Mouse (Mus musculus): ENCODE measurements around the gene Kmt5b. TPM values are rescaled to one million over a fixed set of nuclear protein-coding genes. Genes with fewer than 3 reads are reported as not detected.

Gene Kmt5b
- polyA plus RNA-seq (2015; fragmentation: Nextera tagmentation; extraction: Ambion mirVana), result 52.3 and 62.9 TPM in 2 replicates

DNA sequence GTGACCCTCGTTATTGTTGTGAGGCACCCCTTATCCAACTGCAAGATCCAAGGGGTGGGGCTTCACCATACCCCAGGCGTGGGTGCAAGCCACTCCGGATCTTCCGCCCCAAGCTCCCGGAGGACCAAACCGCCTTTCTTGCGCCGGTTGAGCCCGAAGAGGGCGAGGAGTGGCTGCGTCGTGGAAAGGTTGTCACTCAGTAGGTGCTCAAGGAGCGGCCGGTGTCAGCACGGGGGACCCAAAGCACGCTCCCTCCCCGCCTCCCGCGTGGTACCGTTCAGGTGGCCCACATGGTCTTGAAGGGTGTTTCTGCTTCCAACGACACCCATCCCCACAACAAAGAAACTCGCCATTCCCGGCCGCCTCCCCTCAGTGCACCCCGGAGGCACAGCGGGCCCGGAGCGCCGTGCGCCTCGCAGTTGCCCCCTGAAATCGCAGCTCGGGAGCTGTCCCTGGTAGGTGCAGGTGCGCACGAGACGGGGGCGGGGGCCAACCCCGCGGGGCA lies at the start of gene Kmt5b:
Gene Kmt5b, plus strand, starts transcription at position 146 of the 505 bp plus-strand sequence.
- H3K9me3 ChIP-seq, result no peaks in the 10 kb centered on the region

DNA sequence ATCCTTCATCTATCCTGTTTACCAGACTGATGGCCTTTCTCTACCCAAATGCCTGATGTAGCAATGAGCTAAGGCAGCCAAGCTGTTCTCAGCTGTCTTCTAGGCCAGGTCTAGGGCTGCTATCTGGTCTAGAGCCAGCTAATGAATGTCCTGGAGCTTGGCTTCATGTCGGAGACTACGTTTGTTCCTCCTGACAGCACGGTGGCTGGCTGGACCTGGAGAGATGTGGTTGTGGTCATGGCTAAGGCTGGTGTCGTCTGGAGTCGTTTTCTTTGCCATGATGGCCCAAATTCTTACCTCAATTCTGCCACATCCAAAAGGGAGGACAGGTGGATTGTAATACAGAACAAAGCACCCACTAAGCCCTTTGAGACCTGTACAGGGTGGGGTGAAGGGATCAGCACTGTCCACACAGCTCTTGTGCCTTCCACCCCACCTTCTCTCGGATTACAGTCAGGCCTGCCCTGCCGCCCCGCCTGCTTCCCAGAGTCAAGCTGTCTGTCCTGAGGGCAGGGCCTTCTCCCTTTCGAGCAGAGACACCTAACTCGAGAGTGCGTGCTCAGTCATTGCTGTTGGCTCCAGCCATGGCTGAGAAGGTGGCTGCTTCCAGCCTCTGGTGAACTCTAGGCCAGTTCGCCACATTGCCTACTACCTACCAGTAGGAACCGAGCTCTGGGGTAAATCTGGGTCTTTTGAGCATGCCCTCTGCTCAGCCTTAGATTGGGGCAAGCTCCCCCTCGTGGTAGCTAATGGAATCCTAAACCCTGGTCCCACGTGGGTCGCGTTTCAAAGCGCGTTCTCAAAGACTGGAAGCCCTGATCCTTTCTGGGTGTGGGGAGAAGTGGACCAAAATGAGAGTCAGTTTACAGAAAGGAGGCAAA lies 48.5 kb upstream of the Kmt5b start:
- peak overlapping the region; percentile 41 for H3K4me3 ChIP-seq
- H3K36me3 ChIP-seq, result peaks cover 31% of the 10 kb centered on the region
- WGBS, result 43% methylated on average over 19 of the region's 19 CpGs
- no peaks in the 10 kb centered on the region for H3K9me3 ChIP-seq
- no peak overlapping the region for H3K27ac ChIP-seq (replicated peaks)
- H3K4me1 ChIP-seq, result peaks cover 7% of the 10 kb centered on the region
- peak overlapping the region; percentile 31 for H3K9ac ChIP-seq (replicated peaks)
- peak overlapping the region; percentile 77 for H3K4me2 ChIP-seq (replicated peaks)
- ATAC-seq (replicated peaks), result peak; percentile 81
- H3K27me3 ChIP-seq, result no peaks in the 10 kb centered on the region

More for the DNA sequence above, at the start of gene Kmt5b:
- H3K27ac ChIP-seq (replicated peaks), result peak within 1 kb of the TSS; percentile 100
- H3K4me1 ChIP-seq, result peaks cover 27% of the 10 kb centered on the region
- no peaks in the 10 kb centered on the region for H3K36me3 ChIP-seq
- H3K9ac ChIP-seq (replicated peaks), result peak within 1 kb of the TSS; percentile 100
- H3K4me3 ChIP-seq, result peak within 1 kb of the TSS; percentile 97
- under 1% methylated on average over 39 of the region's 39 CpGs for WGBS
- H3K4me2 ChIP-seq (replicated peaks), result peak within 1 kb of the TSS; percentile 55
- ATAC-seq (replicated peaks), result peak; percentile 49
- H3K27me3 ChIP-seq, result no peaks in the 10 kb centered on the region

DNA sequence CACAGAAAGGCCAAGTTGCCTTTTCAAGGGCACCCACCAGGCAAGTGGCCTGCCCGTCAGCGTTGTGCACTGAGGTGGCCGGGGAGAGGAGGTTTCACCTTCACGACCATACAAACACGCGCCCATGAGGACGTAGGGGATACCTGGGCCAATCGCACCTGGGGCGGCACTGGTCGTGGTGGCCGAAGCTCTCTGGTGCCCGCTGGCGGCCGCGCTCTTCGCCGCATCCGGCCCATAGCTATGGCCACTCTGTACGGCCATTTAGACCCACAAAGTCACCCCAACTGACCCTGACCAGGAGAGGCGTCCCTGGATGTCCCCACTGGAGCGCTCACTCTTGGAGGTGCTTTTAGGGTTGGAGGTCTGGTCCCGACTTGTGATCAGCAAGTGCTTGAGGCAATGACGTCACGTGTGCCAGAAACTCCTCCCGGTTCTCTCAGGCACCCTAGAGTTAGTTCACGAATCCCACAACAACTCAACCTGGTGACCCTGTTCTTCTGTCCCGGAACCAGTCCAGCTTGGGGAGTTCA lies 47.8 kb upstream of the Kmt5b start:
- ATAC-seq (replicated peaks), result peak; percentile 52
- 1% methylated on average over 27 of the region's 27 CpGs for WGBS
- peak overlapping the region; percentile 41 for H3K4me3 ChIP-seq

DNA sequence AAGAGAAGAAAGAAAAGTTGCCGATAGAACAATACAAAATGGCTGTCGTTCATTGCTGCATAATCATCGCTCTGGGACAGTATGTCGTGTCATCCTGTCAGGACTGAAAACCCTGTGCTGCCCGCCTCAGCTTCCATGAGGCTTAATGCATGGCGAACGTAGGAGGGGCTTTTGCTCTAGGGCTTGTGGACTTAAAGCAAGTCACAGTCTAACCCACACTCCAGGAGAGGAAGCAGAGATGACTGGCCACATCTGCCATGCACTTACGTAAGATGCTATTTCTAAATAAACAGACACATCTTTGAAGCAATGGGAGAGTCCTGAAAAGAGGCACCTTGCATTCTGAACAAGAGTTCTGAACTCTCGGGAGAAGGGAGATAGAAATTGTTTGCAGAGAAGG lies 44.1 kb upstream of the Kmt5b start:
- no peaks in the 10 kb centered on the region for H3K9me3 ChIP-seq
- 95% methylated on average over 9 of the region's 9 CpGs for WGBS
- H3K4me3 ChIP-seq, result no peak overlapping the region
- H3K4me2 ChIP-seq (replicated peaks), result no peak overlapping the region
- H3K36me3 ChIP-seq, result no peaks in the 10 kb centered on the region
- H3K9ac ChIP-seq (replicated peaks), result no peak overlapping the region
- peaks cover 7% of the 10 kb centered on the region for H3K4me1 ChIP-seq
- H3K27me3 ChIP-seq, result no peaks in the 10 kb centered on the region
- no peak for ATAC-seq (replicated peaks)
- H3K27ac ChIP-seq (replicated peaks), result no peak overlapping the region

More for the DNA sequence above, 47.8 kb upstream of the Kmt5b start:
- H3K4me2 ChIP-seq (replicated peaks), result peak overlapping the region; percentile 77
- no peak overlapping the region for H3K27ac ChIP-seq (replicated peaks)
- peak overlapping the region; percentile 31 for H3K9ac ChIP-seq (replicated peaks)
- peaks cover 31% of the 10 kb centered on the region for H3K36me3 ChIP-seq
- H3K27me3 ChIP-seq, result no peaks in the 10 kb centered on the region
- peaks cover 7% of the 10 kb centered on the region for H3K4me1 ChIP-seq
- no peaks in the 10 kb centered on the region for H3K9me3 ChIP-seq

DNA sequence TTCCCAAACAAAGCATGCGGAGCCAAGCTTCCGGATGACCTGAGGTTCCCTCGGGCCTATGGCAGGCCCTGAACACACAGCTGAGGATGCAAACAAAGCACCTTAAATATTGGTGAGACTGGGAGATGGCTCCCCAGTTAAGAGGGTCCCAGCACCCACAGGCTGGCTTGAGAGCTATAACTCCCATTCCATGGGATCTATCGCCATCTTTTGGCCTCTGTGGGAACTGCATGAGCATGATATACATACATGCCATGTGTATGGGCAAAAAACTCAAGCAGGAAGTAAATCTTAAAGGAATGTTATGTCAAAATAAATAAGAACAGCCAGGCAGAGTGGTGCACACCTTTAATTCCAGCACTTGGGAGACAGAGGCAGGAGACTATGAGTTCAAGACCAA lies 43.3 kb upstream of the Kmt5b start:
- WGBS, result 79% methylated on average over 4 of the region's 4 CpGs

DNA sequence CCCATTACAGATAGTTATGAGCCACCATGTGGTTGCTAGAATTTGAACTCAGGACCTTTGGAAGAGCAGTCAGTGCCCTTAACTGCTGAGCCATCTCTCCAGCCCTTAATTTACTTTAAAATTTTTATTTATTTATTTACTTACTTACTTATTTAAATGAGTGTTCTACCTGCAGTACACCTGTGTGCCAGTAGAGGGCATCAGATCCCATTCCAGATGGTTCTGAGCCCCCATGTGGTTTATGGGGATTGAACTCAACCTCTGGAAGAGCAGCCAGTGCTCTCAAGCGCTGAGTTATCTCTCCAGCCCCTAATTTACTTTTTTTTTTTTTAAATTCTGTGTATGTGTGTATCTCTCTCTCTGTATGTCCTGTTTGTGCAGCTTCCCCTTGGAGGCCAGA lies 42.4 kb upstream of the Kmt5b start:
- H3K9me3 ChIP-seq, result no peaks in the 10 kb centered on the region
- WGBS, result 17% methylated on average over 1 of the region's 1 CpGs
- H3K4me2 ChIP-seq (replicated peaks), result no peak overlapping the region
- no peak overlapping the region for H3K27ac ChIP-seq (replicated peaks)
- H3K36me3 ChIP-seq, result no peaks in the 10 kb centered on the region
- no peak overlapping the region for H3K4me3 ChIP-seq
- H3K4me1 ChIP-seq, result no peaks in the 10 kb centered on the region
- ATAC-seq (replicated peaks), result no peak
- H3K27me3 ChIP-seq, result no peaks in the 10 kb centered on the region
- H3K9ac ChIP-seq (replicated peaks), result no peak overlapping the region

More for the DNA sequence above, 43.3 kb upstream of the Kmt5b start:
- Histone ChIP-seq H3K27ac (replicated peaks) (no peak overlapping the region), H3K27me3 (no peaks in the 10 kb centered on the region), H3K4me2 (replicated peaks) (no peak overlapping the region), H3K36me3 (no peaks in the 10 kb centered on the region), H3K9ac (replicated peaks) (no peak overlapping the region), H3K4me1 (peaks cover 7% of the 10 kb centered on the region), H3K9me3 (no peaks in the 10 kb centered on the region), H3K4me3 (no peak overlapping the region)
- no peak for ATAC-seq (replicated peaks)

DNA sequence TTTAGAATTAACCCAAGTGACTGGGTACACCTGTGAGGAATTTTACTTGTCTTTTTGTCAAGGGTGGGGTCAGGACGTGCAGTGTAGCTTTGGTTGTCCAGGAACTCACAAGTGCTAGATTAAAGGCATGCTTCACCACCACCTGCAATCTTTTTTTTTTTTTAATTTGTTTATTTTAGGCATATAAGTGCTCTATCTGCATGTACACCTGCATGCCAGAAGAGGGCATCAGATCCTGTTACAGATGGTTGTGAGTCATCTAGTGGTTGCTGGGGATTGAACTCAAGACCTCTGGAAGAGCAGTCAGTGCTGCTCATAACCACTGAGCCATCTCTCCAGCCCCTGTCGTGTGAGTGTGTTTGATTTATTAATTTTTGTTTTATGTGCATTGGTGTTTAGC lies 38.3 kb upstream of the Kmt5b start:
- Histone ChIP-seq H3K27me3 (no peaks in the 10 kb centered on the region), H3K4me3 (no peak overlapping the region), H3K9me3 (no peaks in the 10 kb centered on the region), H3K27ac (replicated peaks) (no peak overlapping the region), H3K36me3 (no peaks in the 10 kb centered on the region), H3K9ac (replicated peaks) (no peak overlapping the region), H3K4me2 (replicated peaks) (no peak overlapping the region), H3K4me1 (no peaks in the 10 kb centered on the region)
- no peak for ATAC-seq (replicated peaks)
- WGBS, result 80% methylated on average over 2 of the region's 2 CpGs

DNA sequence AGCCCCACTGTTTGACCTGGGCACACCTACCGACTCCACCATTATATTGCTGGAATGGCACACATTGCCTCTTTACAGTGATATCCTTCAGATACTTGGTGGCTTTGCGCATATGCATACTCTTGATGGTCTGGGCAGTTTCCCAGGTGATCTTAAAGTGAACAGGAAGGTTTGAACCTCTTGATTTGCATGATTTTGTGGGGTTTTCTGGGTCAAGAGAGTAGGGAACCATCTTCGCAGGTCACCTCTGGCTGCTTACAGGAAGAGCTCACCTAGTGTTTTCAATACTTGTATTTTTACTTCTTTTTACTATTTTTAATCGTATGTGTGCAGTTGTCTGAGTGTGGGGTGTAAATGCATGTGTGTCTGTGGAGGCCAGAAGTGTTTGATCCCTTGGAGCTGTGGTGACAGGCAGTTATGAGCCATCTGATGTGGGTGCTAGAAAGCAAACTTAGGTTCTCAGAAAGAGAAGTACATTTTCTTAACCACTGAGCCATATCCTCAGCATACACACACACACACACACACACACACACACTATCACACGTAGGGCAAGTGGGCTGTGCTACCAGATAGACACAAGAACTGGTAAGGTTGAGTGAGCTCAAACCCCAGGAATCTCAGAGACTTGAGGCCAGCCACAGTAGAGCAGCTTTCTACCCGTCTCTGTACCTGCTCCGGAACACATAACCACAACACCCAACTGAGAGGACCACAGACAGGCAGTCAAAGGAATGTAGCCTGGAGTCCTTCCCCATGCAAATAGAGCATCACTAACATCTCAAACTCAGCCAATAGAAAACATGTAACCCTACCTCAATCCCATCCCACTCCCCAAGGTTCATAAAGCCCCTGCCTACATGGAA lies 36.2 kb upstream of the Kmt5b start:
- Histone ChIP-seq H3K9ac (replicated peaks) (no peak overlapping the region), H3K4me3 (no peak overlapping the region), H3K4me1 (no peaks in the 10 kb centered on the region), H3K9me3 (no peaks in the 10 kb centered on the region), H3K27me3 (no peaks in the 10 kb centered on the region), H3K36me3 (no peaks in the 10 kb centered on the region), H3K4me2 (replicated peaks) (no peak overlapping the region), H3K27ac (replicated peaks) (no peak overlapping the region)
- 83% methylated on average over 7 of the region's 7 CpGs for WGBS
- ATAC-seq (replicated peaks), result no peak

DNA sequence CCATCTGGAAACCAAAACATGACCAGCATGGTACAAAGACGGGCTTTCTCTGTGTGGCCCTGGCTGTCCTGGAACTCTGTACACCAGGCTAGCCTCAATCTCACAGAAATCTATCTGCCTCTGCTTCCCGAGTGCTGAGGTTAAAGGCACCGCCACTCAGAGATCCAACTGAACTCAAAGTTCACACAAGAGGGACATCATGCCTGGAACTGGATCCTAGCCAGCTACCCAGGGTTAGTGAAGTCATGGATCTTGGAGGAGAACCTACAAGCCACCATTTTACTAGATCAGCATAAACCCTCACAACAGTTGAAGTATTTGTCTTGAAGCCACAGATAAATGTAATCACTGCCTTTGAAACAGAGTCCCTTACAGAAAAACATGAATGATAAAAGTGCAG lies 31.2 kb upstream of the Kmt5b start:
- ATAC-seq (replicated peaks), result no peak
- Histone ChIP-seq H3K4me3 (no peak overlapping the region), H3K4me2 (replicated peaks) (no peak overlapping the region), H3K27ac (replicated peaks) (no peak overlapping the region), H3K9ac (replicated peaks) (no peak overlapping the region), H3K4me1 (no peaks in the 10 kb centered on the region), H3K27me3 (no peaks in the 10 kb centered on the region), H3K9me3 (no peaks in the 10 kb centered on the region), H3K36me3 (no peaks in the 10 kb centered on the region)
- 88% methylated on average over 3 of the region's 3 CpGs for WGBS

DNA sequence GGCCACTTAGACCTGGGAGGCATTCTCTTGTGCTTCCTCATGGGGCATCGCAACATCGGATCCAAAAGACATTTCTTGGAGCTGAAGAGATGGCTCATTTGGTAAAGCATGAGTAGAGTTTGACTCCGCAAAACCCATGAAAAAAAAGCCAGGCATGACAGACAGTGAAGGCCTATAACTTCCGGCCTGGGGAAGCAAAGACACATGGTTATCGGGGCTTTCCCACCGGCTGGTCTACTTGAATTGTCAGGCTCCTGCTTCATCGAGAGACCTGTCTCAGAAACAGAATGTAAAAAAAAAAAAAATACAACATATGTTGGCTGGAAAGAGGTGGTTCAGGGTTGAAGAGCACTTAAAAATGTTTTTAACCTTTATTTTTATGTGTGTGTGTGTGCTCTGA lies 27.6 kb upstream of the Kmt5b start:
- no peak for ATAC-seq (replicated peaks)
- no peak overlapping the region for H3K27ac ChIP-seq (replicated peaks)
- WGBS, result 94% methylated on average over 7 of the region's 7 CpGs

DNA sequence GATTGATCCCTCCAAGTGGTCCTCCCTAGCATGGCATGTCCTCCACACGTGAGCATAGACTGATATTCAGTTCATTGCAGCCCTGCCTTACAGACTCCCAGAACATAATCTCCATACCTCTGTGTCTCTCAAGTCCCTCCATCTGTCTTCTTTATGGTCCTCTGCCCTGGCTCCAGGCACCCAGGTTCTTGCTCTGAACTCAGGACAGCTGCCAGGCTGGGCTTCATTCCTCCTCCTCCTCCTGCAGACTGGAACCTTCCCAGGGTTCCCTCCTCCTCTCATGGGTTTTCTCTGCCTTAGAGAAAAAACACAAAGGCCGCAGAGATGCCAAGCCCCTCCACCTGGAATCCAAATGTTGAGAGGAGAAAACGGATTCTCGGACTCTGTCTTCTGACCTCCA lies 24.5 kb upstream of the Kmt5b start:
- Histone ChIP-seq H3K4me1 (peaks cover 21% of the 10 kb centered on the region), H3K4me3 (0 out of 2 replicates have a peak overlapping the region, but pooled peaks have one; percentile 8), H3K27ac (replicated peaks) (peak overlapping the region; percentile 63), H3K9ac (replicated peaks) (no peak overlapping the region), H3K4me2 (replicated peaks) (peak overlapping the region; percentile 19; the same call in 1 of the 2 replicates), H3K9me3 (no peaks in the 10 kb centered on the region), H3K27me3 (no peaks in the 10 kb centered on the region), H3K36me3 (no peaks in the 10 kb centered on the region)
- ATAC-seq (replicated peaks), result no peak
- WGBS, result 36% methylated on average over 4 of the region's 4 CpGs

More for the DNA sequence above, 27.6 kb upstream of the Kmt5b start:
- H3K4me1 ChIP-seq, result peaks cover 21% of the 10 kb centered on the region
- H3K9me3 ChIP-seq, result no peaks in the 10 kb centered on the region
- no peak overlapping the region for H3K9ac ChIP-seq (replicated peaks)
- no peak overlapping the region for H3K4me2 ChIP-seq (replicated peaks)
- no peaks in the 10 kb centered on the region for H3K36me3 ChIP-seq
- H3K4me3 ChIP-seq, result no peak overlapping the region
- H3K27me3 ChIP-seq, result no peaks in the 10 kb centered on the region
